Comparison of ENCODE assay signal across 10 mouse cellular contexts in the genomic region with DNA sequence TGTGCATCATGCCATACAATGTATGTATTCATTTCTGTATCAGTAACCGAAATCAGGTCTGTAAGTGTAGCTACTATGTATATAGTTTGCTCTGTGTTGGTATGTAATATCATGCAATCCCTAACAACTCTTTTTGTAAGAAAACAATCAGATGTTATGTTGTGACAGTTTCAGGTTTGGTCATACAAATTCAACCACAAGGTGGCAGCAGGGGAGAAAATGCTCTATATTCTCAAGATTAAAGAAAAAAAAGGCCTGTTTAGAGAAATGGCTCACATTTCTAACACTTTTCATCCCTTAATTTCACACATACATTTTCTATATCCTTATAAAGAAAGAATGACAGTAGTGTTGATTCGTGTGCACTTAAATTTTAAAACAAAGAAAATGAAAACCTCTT.
DNase-seq lines count a peak whose midpoint lies in the region; ATAC-seq and TF ChIP-seq lines count a peak whose summit lies in the region.
"Had no signal": no experiment of that assay in that cellular context is flagged by ENCODE, and none has a peak within 500 bp of the region (broad histone marks: within the 10 kb centered on the region; RNA-seq: fewer than 3 reads in every experiment).

No protein-coding gene starts in this region.

- TF ChIP-seq CTCF in cerebellum, adult 2 months (IDR thresholded peaks at IDR 0.05; ENCODE audit: borderline replicate concordance, insufficient read depth, low read depth, low read length): no peak

- H3K27me3 ChIP-seq in cerebellum, adult 2 months (ENCODE audit: control insufficient read depth, insufficient read depth, low read length): no peaks in the 10 kb centered on the region
- H3K27me3 ChIP-seq: embryonic facial prominence, embryonic 12.5 days; liver, embryonic 15.5 days had no signal

- no peak for TF ChIP-seq POLR2A in cerebellum, adult 2 months (IDR thresholded peaks at IDR 0.05; ENCODE audit: borderline replicate concordance, insufficient read depth, low read length)

- peak; percentile 50; the same call in 1 of the 2 replicates for ATAC-seq in megakaryocyte progenitor cell, adult 5-6 weeks (replicated peaks; ENCODE audit: poor library complexity)

- DNase-seq in cerebellum, postnatal 14 days: peak; percentile 40 to 56
- no peak for DNase-seq in cerebellum, adult 2 months
- DNase-seq in left cerebral cortex, adult 18-20 months (ENCODE audit: low spot score in 2 of 2): peak; percentile 9 to 44
- no peak for DNase-seq in left cerebral cortex, adult 11 months (ENCODE audit: low spot score)
- DNase-seq in R1 (ENCODE audit: low read depth, low spot score): peak; percentile 6
- DNase-seq in cerebellum, adult 18-20 months: no peak
- no peak for DNase-seq in gastrocnemius, adult 8-10 months (ENCODE audit: low spot score in 2 of 2)

- H3K4me3 ChIP-seq in cerebellum, adult 2 months (replicated peaks; ENCODE audit: insufficient read depth, low read depth, low read length): no peak overlapping the region
- H3K4me3 ChIP-seq: embryonic facial prominence, embryonic 12.5 days; liver, embryonic 15.5 days had no signal

- H3K4me1 ChIP-seq in cerebellum, adult 2 months (ENCODE audit: control insufficient read depth, insufficient read depth, low read length): no peaks in the 10 kb centered on the region
- H3K4me1 ChIP-seq: embryonic facial prominence, embryonic 12.5 days; liver, embryonic 15.5 days had no signal

- H3K27ac ChIP-seq in cerebellum, adult 2 months (ENCODE audit: insufficient read depth, low read length): no peak overlapping the region
- H3K27ac ChIP-seq: embryonic facial prominence, embryonic 12.5 days; liver, embryonic 15.5 days had no signal

- 71% methylated on average over 2 of the region's 2 CpGs for WGBS in cerebellum, adult 2 months

Comparison
In these comparisons a context has a peak if more than half of its experiments do, and no peak if none do; other contexts are left out.
1. DNase-seq: peak in cerebellum, postnatal 14 days (2 of 2), left cerebral cortex, adult 18-20 months (2 of 2) and R1 (single experiment); none in cerebellum, adult 2 months (0 of 2), left cerebral cortex, adult 11 months (single experiment), cerebellum, adult 18-20 months (0 of 2) and gastrocnemius, adult 8-10 months (0 of 2).